Mouse (Mus musculus) MEL (cell line): ENCODE measurements at regions not wholly inside any gene's neighbourhood (a gene's known extent, or its start where the extent isn't known, plus 50 kb on each side); places are given as distances from the start of the nearest gene placed in this dataset.

Source experiments
- DNase-seq: peaks from one replicate; pipeline ENCODE4 v3.0.0; 2011; ENCODE audit warnings: low read depth, low spot score
- H3K27ac ChIP-seq: 2 replicates; pipeline ENCODE4 v1.5.1; 2012; ENCODE audit warnings: low read depth, mild to moderate bottlenecking, control low read depth, low read length, moderate library complexity; ENCODE audit not compliant: control insufficient read depth
- H3K27me3 ChIP-seq, 2 experiments: fragments of 150-350 bp in 1 of 2; sonication (generic) in 1 of 2; 2 replicates each; pipeline ENCODE4 v1.6.1; 2012; ENCODE audit warnings: low read length in 2 of 2, mild to moderate bottlenecking in 2 of 2, improper control_type of control experiment in 1 of 2, moderate library complexity in 1 of 2; ENCODE audit not compliant: insufficient read depth in 2 of 2, control insufficient read depth in 1 of 2
- H3K36me3 ChIP-seq, 2 experiments: 2 replicates each; pipeline ENCODE4 v1.6.1; 2012 to 2014; ENCODE audit warnings: low read length in 2 of 2, improper control_type of control experiment in 1 of 2, inconsistent platforms in 1 of 2, mild to moderate bottlenecking in 1 of 2; ENCODE audit not compliant: insufficient read depth in 2 of 2, control insufficient read depth in 1 of 2
- H3K4me1 ChIP-seq, 2 experiments: fragments of 150-350 bp in 1 of 2; sonication (generic) in 1 of 2; 2 replicates each; pipeline ENCODE4 v1.6.1; 2012; ENCODE audit warnings: low read length in 2 of 2, improper control_type of control experiment in 1 of 2, mild to moderate bottlenecking in 1 of 2; ENCODE audit not compliant: insufficient read depth in 2 of 2, control insufficient read depth in 1 of 2
- H3K4me3 ChIP-seq, 2 experiments: fragments of 150-350 bp in 1 of 2; sonication (generic) in 1 of 2; 2 replicates each; pipeline ENCODE4 v1.5.1; 2012; ENCODE audit warnings: low read depth in 2 of 2, low read length in 2 of 2, mild to moderate bottlenecking in 2 of 2, moderate library complexity in 2 of 2, control low read depth in 1 of 2, improper control_type of control experiment in 1 of 2; ENCODE audit not compliant: control insufficient read depth in 1 of 2, insufficient read depth in 1 of 2
- H3K79me2 ChIP-seq: 2 replicates; pipeline ENCODE4 v1.6.1; 2012; ENCODE audit warnings: mild to moderate bottlenecking, low read length, moderate library complexity; ENCODE audit not compliant: control insufficient read depth, poor library complexity, insufficient read depth
- H3K9ac ChIP-seq: 2 replicates; pipeline ENCODE4 v1.6.1; 2012; ENCODE audit warnings: low read depth, mild to moderate bottlenecking, control low read depth, low read length, moderate library complexity; ENCODE audit not compliant: control insufficient read depth, poor library complexity, severe bottlenecking
- H3K9me3 ChIP-seq: fragments of 150-350 bp; sonication (generic); replicated peaks from 2 replicates; pipeline ENCODE4 v1.6.1; 2012; ENCODE audit warnings: mild to moderate bottlenecking, low read length, improper control_type of control experiment, moderate library complexity; ENCODE audit not compliant: insufficient read depth
- BHLHE40 ChIP-seq: IDR thresholded peaks from 2 replicates; pipeline ENCODE4 v1.6.1; 2012; ENCODE audit warnings: low read depth, mild to moderate bottlenecking, inconsistent platforms, low read length, improper control_type of control experiment, borderline replicate concordance
- CHD1 ChIP-seq: IDR thresholded peaks from 2 replicates; pipeline ENCODE4 v1.6.1; 2012; ENCODE audit warnings: low read depth, mild to moderate bottlenecking, inconsistent platforms, low read length, improper control_type of control experiment
- CHD2 ChIP-seq: IDR thresholded peaks from 2 replicates; pipeline ENCODE4 v1.6.1; 2011; ENCODE audit warnings: low read length, improper control_type of control experiment
- E2F4 ChIP-seq: IDR thresholded peaks from 2 replicates; pipeline ENCODE4 v1.6.1; 2011; ENCODE audit warnings: low read depth, low read length, improper control_type of control experiment, borderline replicate concordance
- ELF1 ChIP-seq: IDR thresholded peaks from 2 replicates; pipeline ENCODE4 v1.6.1; 2014; ENCODE audit warnings: low read depth, mild to moderate bottlenecking, inconsistent platforms, low read length, improper control_type of control experiment, moderate library complexity
- GABPA ChIP-seq: IDR thresholded peaks from 2 replicates; pipeline ENCODE4 v1.6.1; 2012; ENCODE audit warnings: low read depth, mild to moderate bottlenecking, inconsistent platforms, low read length, improper control_type of control experiment, moderate library complexity
- HCFC1 ChIP-seq: IDR thresholded peaks from 2 replicates; pipeline ENCODE4 v1.6.1; 2012; ENCODE audit warnings: low read depth, mild to moderate bottlenecking, inconsistent platforms, low read length, improper control_type of control experiment, moderate library complexity
- MEF2A ChIP-seq: IDR thresholded peaks from 2 replicates; pipeline ENCODE4 v1.6.1; 2014; ENCODE audit warnings: low read depth, mild to moderate bottlenecking, inconsistent platforms, low read length, improper control_type of control experiment; ENCODE audit not compliant: poor library complexity, insufficient replicate concordance, severe bottlenecking; ENCODE audit errors: extremely low read depth
- MXI1 ChIP-seq: IDR thresholded peaks from 2 replicates; pipeline ENCODE4 v1.6.1; 2011; ENCODE audit warnings: mild to moderate bottlenecking, low read depth, low read length, improper control_type of control experiment
- MYB ChIP-seq: IDR thresholded peaks from 2 replicates; pipeline ENCODE4 v1.6.1; 2011; ENCODE audit warnings: mild to moderate bottlenecking, low read depth, low read length, improper control_type of control experiment
- MYC ChIP-seq: IDR thresholded peaks from 2 replicates; pipeline ENCODE4 v1.6.1; 2011; ENCODE audit warnings: low read depth, mild to moderate bottlenecking, low read length, improper control_type of control experiment, moderate library complexity
- NELFE ChIP-seq: IDR thresholded peaks from 2 replicates; pipeline ENCODE4 v1.6.1; 2011; ENCODE audit warnings: low read depth, low read length, improper control_type of control experiment
- NRF1 ChIP-seq: IDR thresholded peaks from 2 replicates; pipeline ENCODE4 v1.6.1; 2014; ENCODE audit warnings: low read depth, mild to moderate bottlenecking, inconsistent platforms, low read length, improper control_type of control experiment, moderate library complexity; ENCODE audit not compliant: poor library complexity, insufficient read depth, severe bottlenecking
- POLR2AphosphoS2 ChIP-seq: IDR thresholded peaks from 2 replicates; pipeline ENCODE4 v1.6.1; 2011; ENCODE audit warnings: low read length, improper control_type of control experiment
- TAL1 ChIP-seq: IDR thresholded peaks from 2 replicates; pipeline ENCODE4 v1.6.1; 2012; ENCODE audit warnings: mild to moderate bottlenecking, inconsistent platforms, low read length, moderate library complexity, mixed read lengths
- TBP ChIP-seq: IDR thresholded peaks from 2 replicates; pipeline ENCODE4 v1.8.0; 2011; ENCODE audit warnings: low read depth, low read length, improper control_type of control experiment
- TCF12 ChIP-seq: IDR thresholded peaks from 2 replicates; pipeline ENCODE4 v1.6.1; 2014; ENCODE audit warnings: low read depth, mild to moderate bottlenecking, inconsistent platforms, low read length, improper control_type of control experiment, moderate library complexity
- ZC3H11A ChIP-seq: IDR thresholded peaks from 2 replicates; pipeline ENCODE4 v1.6.1; 2012; ENCODE audit warnings: low read depth, mild to moderate bottlenecking, inconsistent platforms, low read length, improper control_type of control experiment
- ZNF384 ChIP-seq: IDR thresholded peaks from 2 replicates; pipeline ENCODE4 v1.6.1; 2012; ENCODE audit warnings: low read depth, mild to moderate bottlenecking, inconsistent platforms, low read length, improper control_type of control experiment

- H3K27ac ChIP-seq, result no peak overlapping the region
- TF ChIP-seq E2F4 (no peak), MYC (no peak), GABPA (no peak), BHLHE40 (no peak), ZNF384 (no peak), NRF1 (no peak), HCFC1 (no peak), MXI1 (no peak), NELFE (no peak), TBP (no peak), CHD1 (no peak), CHD2 (no peak), TAL1 (no peak), ZC3H11A (no peak), POLR2AphosphoS2 (no peak), MYB (no peak), TCF12 (no peak), ELF1 (no peak)
- H3K9me3 ChIP-seq, result no peaks in the 10 kb centered on the region
- no peaks in the 10 kb centered on the region for H3K36me3 ChIP-seq
- DNase-seq, result no peak
- H3K9ac ChIP-seq, result no peak overlapping the region
- no peaks in the 10 kb centered on the region for H3K79me2 ChIP-seq
- H3K27me3 ChIP-seq, result 0 out of 4 replicates have a peak, but pooled peaks cover 0 to 1% of the 10 kb centered on the region in 2 experiments
- H3K4me3 ChIP-seq, result no peak overlapping the region
- H3K4me1 ChIP-seq, result no peaks in the 10 kb centered on the region
These were observed 157.7 kb upstream of the Usp25 start for GRCm38 (mm10) chr16:76855797-76856196.

DNA sequence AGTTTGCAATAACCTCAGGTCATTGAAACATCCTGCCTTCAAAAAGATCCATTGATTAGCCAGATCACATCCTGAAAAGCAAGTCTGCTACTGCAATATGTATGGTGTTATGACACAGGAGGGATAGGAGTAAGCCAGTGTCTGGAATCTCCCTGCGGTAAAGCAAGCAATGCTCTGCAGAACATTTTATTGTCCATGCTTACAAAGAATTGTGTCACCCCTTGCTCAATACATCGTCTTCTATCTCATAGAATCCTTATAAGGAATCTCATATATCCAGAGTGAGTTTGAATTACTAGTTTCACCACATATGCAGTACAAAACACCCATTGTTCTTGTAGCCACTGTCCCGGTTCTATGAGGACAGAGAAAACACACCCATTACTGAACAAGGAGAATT lies 162.1 kb upstream of the Usp25 start:
- Histone ChIP-seq H3K79me2 (no peaks in the 10 kb centered on the region), H3K27me3 (0 out of 4 replicates have a peak, but pooled peaks cover 0 to 1% of the 10 kb centered on the region in 2 experiments), H3K9ac (no peak overlapping the region), H3K4me1 (no peaks in the 10 kb centered on the region), H3K4me3 (no peak overlapping the region), H3K36me3 (no peaks in the 10 kb centered on the region), H3K9me3 (no peaks in the 10 kb centered on the region), H3K27ac (no peak overlapping the region)
- no peak for DNase-seq
- TF ChIP-seq MEF2A, result no peak
- no peak for TF ChIP-seq NELFE
- no peak for TF ChIP-seq MYC
